In genomic region chr13:55444286-55444936, GRCm38 (mm10) we compare ENCODE assay signal across 8 mouse cellular contexts. TPM values are rescaled to one million over a fixed set of nuclear protein-coding genes. Genes with fewer than 3 reads are reported as not detected.
DNase-seq lines count a peak whose midpoint lies in the region; ATAC-seq and TF ChIP-seq lines count a peak whose summit lies in the region.

No protein-coding gene starts in this region.

- H3K27ac ChIP-seq in heart, adult 2 months: peak overlapping the region; percentile 99
- H3K27ac ChIP-seq in forebrain, embryonic 15.5 days (replicated peaks): peak overlapping the region; percentile 97
- peak overlapping the region; percentile 54 for H3K27ac ChIP-seq in liver, embryonic 11.5 days (ENCODE audit: low read depth, low read length)
- H3K27ac ChIP-seq in neural tube, embryonic 12.5 days: peak overlapping the region; percentile 81

- peak overlapping the region; percentile 55 for H3K4me2 ChIP-seq in forebrain, embryonic 15.5 days (replicated peaks)
- peak overlapping the region; percentile 95 for H3K4me2 ChIP-seq in liver, embryonic 11.5 days
- peak overlapping the region; percentile 81 for H3K4me2 ChIP-seq in neural tube, embryonic 12.5 days (replicated peaks)

- intact Hi-C loops in heart, adult 2 months (cut with DNase I): no loop called here
- intact Hi-C loops in heart, postnatal 25 days (cut with DNase I): no loop called here

- H3K4me1 ChIP-seq in heart, adult 2 months (ENCODE audit: control insufficient read depth, insufficient read depth, low read length): peaks cover 8% of the 10 kb centered on the region
- peaks cover 29% of the 10 kb centered on the region for H3K4me1 ChIP-seq in forebrain, embryonic 15.5 days
- peaks cover 31% of the 10 kb centered on the region for H3K4me1 ChIP-seq in liver, embryonic 11.5 days (replicated peaks; ENCODE audit: control insufficient read depth, insufficient read depth, low read length)
- peaks cover 29% of the 10 kb centered on the region for H3K4me1 ChIP-seq in neural tube, embryonic 12.5 days

- TF ChIP-seq EP300 in heart, adult 2 months (IDR thresholded peaks at IDR 0.05; ENCODE audit: insufficient read depth, low read depth, low read length): no peak

- no peaks in the 10 kb centered on the region; the same call in 1 of the 2 replicates for H3K36me3 ChIP-seq in heart, adult 2 months (ENCODE audit: control insufficient read depth, insufficient read depth, low read length)
- 0 out of 2 replicates have a peak, but pooled peaks cover 2% of the 10 kb centered on the region for H3K36me3 ChIP-seq in forebrain, embryonic 15.5 days
- H3K36me3 ChIP-seq in liver, embryonic 11.5 days (ENCODE audit: control insufficient read depth, insufficient read depth, low read length): no peaks in the 10 kb centered on the region; the same call in 1 of the 2 replicates
- H3K36me3 ChIP-seq in neural tube, embryonic 12.5 days: peaks cover 3% of the 10 kb centered on the region; the same call in 1 of the 2 replicates

- ATAC-seq in forebrain, embryonic 15.5 days (replicated peaks): peak; percentile 76
- ATAC-seq in liver, embryonic 11.5 days (replicated peaks; ENCODE audit: low FRiP score): peak; percentile 56
- ATAC-seq in neural tube, embryonic 12.5 days (ENCODE audit: low FRiP score, low read depth): peak; percentile 78

- H3K27me3 ChIP-seq in heart, adult 2 months (ENCODE audit: control insufficient read depth, insufficient read depth, low read length): no peaks in the 10 kb centered on the region
- no peaks in the 10 kb centered on the region for H3K27me3 ChIP-seq in forebrain, embryonic 15.5 days
- no peaks in the 10 kb centered on the region for H3K27me3 ChIP-seq in liver, embryonic 11.5 days (replicated peaks; ENCODE audit: control insufficient read depth, insufficient read depth, low read length)
- H3K27me3 ChIP-seq in neural tube, embryonic 12.5 days (replicated peaks): no peaks in the 10 kb centered on the region

- peak; percentile 74 for TF ChIP-seq POLR2A in heart, adult 2 months (IDR thresholded peaks at IDR 0.05; ENCODE audit: insufficient read depth, low read depth, low read length)

- H3K4me3 ChIP-seq in heart, adult 2 months: peak overlapping the region; percentile 50
- H3K4me3 ChIP-seq in forebrain, embryonic 15.5 days: peak overlapping the region; percentile 69
- peak overlapping the region; percentile 90 for H3K4me3 ChIP-seq in liver, embryonic 11.5 days (ENCODE audit: low read depth, low read length)
- H3K4me3 ChIP-seq in neural tube, embryonic 12.5 days: peak overlapping the region; percentile 84

- H3K79me2 ChIP-seq in heart, adult 2 months (replicated peaks; ENCODE audit: control insufficient read depth, insufficient read depth, low read length): peaks cover 3% of the 10 kb centered on the region

- H3K9ac ChIP-seq in heart, adult 2 months (ENCODE audit: low read depth, low read length): peak overlapping the region; percentile 71
- H3K9ac ChIP-seq in forebrain, embryonic 15.5 days (replicated peaks): peak overlapping the region; percentile 70
- H3K9ac ChIP-seq in liver, embryonic 11.5 days (ENCODE audit: low read depth, low read length): peak overlapping the region; percentile 59; the same call in 1 of the 2 replicates
- H3K9ac ChIP-seq in neural tube, embryonic 12.5 days: peak overlapping the region; percentile 62

- H3K9me3 ChIP-seq in forebrain, embryonic 15.5 days: no peaks in the 10 kb centered on the region
- H3K9me3 ChIP-seq in liver, embryonic 11.5 days (ENCODE audit: control insufficient read depth, low read length): no peaks in the 10 kb centered on the region
- no peaks in the 10 kb centered on the region for H3K9me3 ChIP-seq in neural tube, embryonic 12.5 days

- no peak for DNase-seq in heart, adult 2 months
- DNase-seq in heart, postnatal 25 days (ENCODE audit: low spot score): no peak
- DNase-seq in 3134 (ENCODE audit: extremely low read depth, insufficient read length, low spot score) (peak; percentile 87), R1 (ENCODE audit: low read depth, low spot score) (peak; percentile 97)
- DNase-seq in liver, embryonic 11.5 days (ENCODE audit: low spot score): no peak
- DNase-seq in cerebellum, adult 8-10 months: no peak

- TF ChIP-seq CTCF in heart, adult 2 months (IDR thresholded peaks at IDR 0.05): no peak

- WGBS in heart, adult 2 months: 2% methylated on average over 33 of the region's 33 CpGs
- WGBS in forebrain, embryonic 15.5 days: under 1% methylated on average over 33 of the region's 33 CpGs
- 2% methylated on average over 33 of the region's 33 CpGs for WGBS in liver, embryonic 11.5 days
- WGBS in neural tube, embryonic 12.5 days: 2% methylated on average over 33 of the region's 33 CpGs

RNA-seq across cellular contexts. Expression of gene Grk6, which starts 0.5 kb away (rescaled TPM):
- total RNA-seq in heart, adult 2 months (2021): 10 to 100 TPM; 17.1 to 19.5 TPM
- polyA plus RNA-seq in heart, adult 2 months (2012; rRNA removed): 22.5 and 29.0 TPM in 2 replicates
- total RNA-seq in heart, postnatal 25 days (2021): 10 to 100 TPM; 17.5 to 18.6 TPM
- 46.1 and 47.6 TPM in 2 replicates for polyA plus RNA-seq in forebrain, embryonic 15.5 days (2015; fragmentation: Nextera tagmentation; extraction: Ambion mirVana)
- polyA plus RNA-seq in liver, embryonic 11.5 days (2014; fragmentation: Nextera tagmentation; extraction: Ambion mirVana): 45.8 and 49.0 TPM in 2 replicates
- polyA plus RNA-seq in neural tube, embryonic 12.5 days (2016; fragmentation: Nextera tagmentation; extraction: Ambion mirVana): 51.8 and 52.4 TPM in 2 replicates

RNA-seq across cellular contexts. Expression of gene F12, which starts 17.8 kb away (rescaled TPM):
- total RNA-seq in heart, adult 2 months (2021): not detected
- polyA plus RNA-seq in heart, adult 2 months (2012; rRNA removed): 0.23 TPM in 1 of 2 replicates, not detected in the other
- not detected for total RNA-seq in heart, postnatal 25 days (2021)
- polyA plus RNA-seq in forebrain, embryonic 15.5 days (2015; fragmentation: Nextera tagmentation; extraction: Ambion mirVana): 0.09 TPM in 1 of 2 replicates, not detected in the other
- polyA plus RNA-seq in liver, embryonic 11.5 days (2014; fragmentation: Nextera tagmentation; extraction: Ambion mirVana): 62.3 and 63.4 TPM in 2 replicates
- polyA plus RNA-seq in neural tube, embryonic 12.5 days (2016; fragmentation: Nextera tagmentation; extraction: Ambion mirVana): 0.17 TPM in 1 of 2 replicates, not detected in the other

RNA-seq across cellular contexts. Expression of gene Prr7, which starts 19.7 kb away (rescaled TPM):
- total RNA-seq in heart, adult 2 months (2021): under 1 TPM; 0.86 to 0.94 TPM
- 0.53 and 1.1 TPM in 2 replicates for polyA plus RNA-seq in heart, adult 2 months (2012; rRNA removed)
- 1 to 10 TPM in 1 of 2 experiments, under 1 TPM in 1; 0.56 to 1.2 TPM for total RNA-seq in heart, postnatal 25 days (2021)
- 3.2 and 3.4 TPM in 2 replicates for polyA plus RNA-seq in forebrain, embryonic 15.5 days (2015; fragmentation: Nextera tagmentation; extraction: Ambion mirVana)
- polyA plus RNA-seq in liver, embryonic 11.5 days (2014; fragmentation: Nextera tagmentation; extraction: Ambion mirVana): 0.29 and 0.35 TPM in 2 replicates
- polyA plus RNA-seq in neural tube, embryonic 12.5 days (2016; fragmentation: Nextera tagmentation; extraction: Ambion mirVana): 1.8 TPM in 2 replicates

RNA-seq across cellular contexts. Expression of gene Pfn3, which starts 29.4 kb away (rescaled TPM):
- total RNA-seq in heart, adult 2 months (2021): not detected
- not detected in 2 replicates for polyA plus RNA-seq in heart, adult 2 months (2012; rRNA removed)
- total RNA-seq in heart, postnatal 25 days (2021): not detected
- polyA plus RNA-seq in forebrain, embryonic 15.5 days (2015; fragmentation: Nextera tagmentation; extraction: Ambion mirVana): 0.63 TPM in 1 of 2 replicates, not detected in the other
- not detected in 2 replicates for polyA plus RNA-seq in liver, embryonic 11.5 days (2014; fragmentation: Nextera tagmentation; extraction: Ambion mirVana)
- polyA plus RNA-seq in neural tube, embryonic 12.5 days (2016; fragmentation: Nextera tagmentation; extraction: Ambion mirVana): not detected in 2 replicates

RNA-seq across cellular contexts. Expression of gene Dbn1, which starts 43.5 kb away (rescaled TPM):
- total RNA-seq in heart, adult 2 months (2021): 1 to 10 TPM; 4.8 to 9.3 TPM
- polyA plus RNA-seq in heart, adult 2 months (2012; rRNA removed): 10.4 and 11.5 TPM in 2 replicates
- 10 to 100 TPM; 10.6 to 10.8 TPM for total RNA-seq in heart, postnatal 25 days (2021)
- polyA plus RNA-seq in forebrain, embryonic 15.5 days (2015; fragmentation: Nextera tagmentation; extraction: Ambion mirVana): 732 and 750 TPM in 2 replicates
- 64.9 and 69.0 TPM in 2 replicates for polyA plus RNA-seq in liver, embryonic 11.5 days (2014; fragmentation: Nextera tagmentation; extraction: Ambion mirVana)
- polyA plus RNA-seq in neural tube, embryonic 12.5 days (2016; fragmentation: Nextera tagmentation; extraction: Ambion mirVana): 575 and 596 TPM in 2 replicates

Comparison
In these comparisons a context has a peak if more than half of its experiments do, and no peak if none do; other contexts are left out.
1. DNase-seq: peak in 3134 (single experiment) and R1 (single experiment); none in heart, adult 2 months (0 of 2), heart, postnatal 25 days (single experiment), liver, embryonic 11.5 days (single experiment) and cerebellum, adult 8-10 months (single experiment).
2. RNA of gene F12, which starts 17.8 kb away (polyA plus RNA-seq): 62.3 to 63.4 TPM in liver, embryonic 11.5 days; 0.17 TPM in neural tube, embryonic 12.5 days, 0.23 TPM in heart, adult 2 months and 0.09 TPM in forebrain, embryonic 15.5 days; every median in the first group is over 10 times any median in the second.
3. Peak in every context shown above with its lines, with median percentiles within 50 percentile points of each other: H3K27ac ChIP-seq, H3K4me3 ChIP-seq, H3K9ac ChIP-seq, ATAC-seq and H3K4me2 ChIP-seq.